Mouse (Mus musculus) kidney, postnatal 10 days (tissue): ENCODE data around the gene Inpp5k.
"Not testable (repeated sequence)": the region's sequence is repeated elsewhere in the genome, so short reads cannot be mapped to it uniquely, and the experiment has no call there.

Source experiments
- DNase-seq: peaks from one replicate; pipeline ENCODE4 v3.0.0; 2021; ENCODE audit warnings: mixed read lengths

The Inpp5k gene

DNA sequence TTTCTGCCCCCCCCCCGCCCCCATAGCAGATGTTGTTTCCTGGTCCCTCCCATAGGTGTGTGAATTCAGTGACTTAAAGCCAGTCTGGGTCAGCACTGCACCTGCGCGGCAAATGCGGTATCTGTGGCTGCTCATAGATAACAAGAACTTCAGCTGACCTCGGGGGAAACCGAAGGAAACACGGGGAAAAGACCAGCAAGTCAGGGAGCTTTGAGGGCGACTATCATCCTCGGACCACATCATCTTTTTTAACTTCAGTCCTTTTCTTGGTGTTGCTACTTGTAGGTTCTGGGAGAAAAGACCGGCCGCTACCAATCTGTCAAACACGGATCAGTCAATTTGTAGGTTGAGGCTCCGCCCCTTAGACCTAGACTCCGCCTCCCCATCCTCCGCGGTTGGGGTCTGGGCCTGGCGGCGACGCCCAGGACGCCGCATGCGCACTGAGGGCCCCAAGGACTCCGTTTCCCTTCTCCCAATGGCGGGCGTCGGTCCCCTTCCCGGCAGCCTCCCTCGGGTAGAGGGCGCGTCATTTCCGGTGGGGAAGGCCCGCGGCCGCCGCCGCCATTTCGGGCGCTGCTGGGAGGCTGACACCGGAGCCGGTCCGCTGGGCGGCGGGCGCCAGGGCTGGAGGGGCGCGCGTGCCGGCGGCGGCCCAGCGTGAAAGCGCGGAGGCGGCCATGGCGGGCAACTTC lies 48.1 kb downstream of the Inpp5k start, which contains the start of gene Crk:
Crk (plus strand) TSS at position 513 of the 692 bp plus-strand sequence.
- peak; percentile 99 for DNase-seq

DNA sequence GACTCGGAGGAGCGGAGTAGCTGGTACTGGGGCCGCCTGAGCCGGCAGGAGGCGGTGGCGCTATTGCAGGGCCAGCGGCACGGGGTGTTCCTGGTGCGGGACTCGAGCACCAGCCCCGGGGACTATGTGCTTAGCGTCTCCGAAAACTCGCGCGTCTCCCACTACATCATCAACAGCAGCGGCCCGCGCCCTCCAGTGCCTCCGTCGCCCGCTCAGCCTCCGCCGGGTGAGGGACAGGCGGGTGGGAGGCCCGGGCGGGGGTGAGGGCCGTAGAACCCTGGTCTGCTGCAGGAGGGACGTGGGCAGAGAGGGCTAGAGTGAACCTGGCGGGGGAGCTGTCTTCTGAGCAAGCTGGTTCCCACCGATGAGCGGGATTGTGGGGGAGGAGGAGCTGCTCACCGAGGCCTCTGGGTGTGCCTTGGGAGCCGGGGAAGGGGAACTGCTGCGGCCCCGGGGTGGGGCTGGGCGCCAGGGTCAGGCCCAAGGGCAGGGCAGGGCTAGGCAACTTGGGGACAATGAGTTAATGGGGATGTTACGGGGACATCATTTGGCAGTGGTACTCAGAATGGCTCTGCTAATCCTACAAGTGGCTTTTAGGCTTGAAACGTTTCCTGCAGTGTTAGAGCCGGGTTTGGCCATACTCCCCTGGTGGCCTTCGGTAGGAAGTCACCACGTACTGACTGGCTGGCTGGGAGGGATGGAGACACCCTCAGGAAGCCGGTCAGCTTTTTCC lies 48.8 kb downstream of the Inpp5k start:
- DNase-seq, result peak; percentile 72

DNA sequence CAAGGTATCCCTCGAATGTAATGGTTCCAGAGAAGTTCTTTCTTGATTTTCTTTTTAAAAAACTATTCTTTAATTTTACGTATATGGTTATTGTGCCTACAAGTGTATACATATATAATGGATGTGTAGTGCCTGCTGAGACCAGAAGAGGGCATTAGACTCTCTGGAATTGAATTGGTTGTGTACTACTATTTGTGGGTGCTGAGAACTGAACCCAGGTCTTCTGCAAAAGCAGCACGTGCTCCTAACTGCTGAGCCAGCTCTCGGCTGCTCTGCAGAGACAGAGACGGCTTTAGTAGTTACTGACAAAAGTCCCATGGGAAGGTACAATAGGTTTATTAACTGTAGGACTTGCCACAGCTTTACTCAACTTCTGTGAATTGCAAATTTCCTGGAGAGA lies 53.7 kb downstream of the Inpp5k start:
- no peak for DNase-seq

DNA sequence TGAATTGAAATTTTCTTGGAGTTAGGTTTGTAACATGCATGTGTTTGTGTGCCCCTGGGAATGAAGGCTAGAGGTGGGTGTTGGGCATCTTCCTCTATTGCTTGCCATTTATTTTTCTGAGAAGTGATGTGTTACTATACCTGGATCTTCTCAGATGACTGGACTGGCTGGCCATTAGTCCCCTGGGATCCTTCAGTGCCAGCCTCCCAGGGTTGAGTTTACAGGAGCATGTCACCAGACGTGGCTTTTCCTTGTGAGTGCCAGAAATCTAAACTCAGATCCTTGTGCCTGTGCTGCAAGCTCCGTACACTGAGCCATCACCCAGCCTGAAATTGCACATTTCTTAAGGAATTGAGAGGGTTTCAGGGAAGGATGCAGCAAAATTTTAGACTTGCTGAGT lies 54.2 kb downstream of the Inpp5k start:
- DNase-seq, result no peak

DNA sequence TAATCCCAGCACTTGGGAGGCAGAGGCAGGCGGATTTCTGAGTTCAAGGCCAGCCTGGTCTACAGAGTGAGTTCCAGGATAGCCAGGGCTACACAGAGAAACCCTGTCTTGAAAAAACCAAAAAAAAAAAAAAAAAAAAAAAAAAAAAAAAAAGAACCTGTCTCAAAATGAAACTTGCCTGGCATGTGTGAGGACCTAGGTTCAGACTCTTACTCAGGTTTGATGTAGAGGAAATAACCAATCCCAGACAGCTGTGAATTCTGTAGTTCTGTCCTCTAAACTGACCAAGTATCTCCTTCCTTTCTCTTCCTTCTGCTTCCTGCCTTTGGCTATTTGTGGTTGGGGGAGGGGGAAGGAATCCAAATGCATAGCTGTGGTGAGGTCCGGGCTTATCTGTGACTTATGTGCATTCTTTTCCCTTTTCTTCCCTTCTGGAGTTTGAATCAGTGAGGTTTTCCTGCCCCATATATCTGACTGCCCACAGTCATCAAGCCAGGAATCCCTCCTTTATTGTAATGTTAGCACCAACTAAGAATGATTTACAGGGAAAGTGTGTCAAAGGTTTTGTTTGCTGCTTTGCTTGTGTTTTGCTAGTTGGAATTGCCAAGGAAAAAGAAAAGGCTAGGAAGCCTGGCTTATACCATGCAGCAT lies 56.7 kb downstream of the Inpp5k start:
- DNase-seq, result peak; percentile 51

DNA sequence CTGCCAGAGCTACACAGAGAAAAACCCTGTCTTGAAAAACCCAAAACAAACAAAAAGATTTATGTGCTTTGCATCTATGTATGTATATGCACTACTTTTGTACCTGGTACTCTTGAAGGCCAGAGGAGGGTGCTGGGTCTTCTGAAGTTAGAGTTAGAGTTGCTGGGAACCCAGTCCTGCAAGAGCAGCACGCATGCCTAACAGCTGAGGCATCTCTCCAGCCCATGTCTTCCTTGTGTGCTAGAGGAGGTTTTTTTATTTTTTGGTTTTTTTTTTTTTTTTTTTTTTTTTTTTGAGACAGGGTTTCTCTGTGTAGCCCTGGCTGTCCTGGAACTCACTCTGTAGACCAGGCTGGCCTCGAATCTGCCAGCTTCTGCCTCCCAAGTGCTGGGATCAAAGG lies 57.3 kb downstream of the Inpp5k start:
- DNase-seq, result no peak

DNA sequence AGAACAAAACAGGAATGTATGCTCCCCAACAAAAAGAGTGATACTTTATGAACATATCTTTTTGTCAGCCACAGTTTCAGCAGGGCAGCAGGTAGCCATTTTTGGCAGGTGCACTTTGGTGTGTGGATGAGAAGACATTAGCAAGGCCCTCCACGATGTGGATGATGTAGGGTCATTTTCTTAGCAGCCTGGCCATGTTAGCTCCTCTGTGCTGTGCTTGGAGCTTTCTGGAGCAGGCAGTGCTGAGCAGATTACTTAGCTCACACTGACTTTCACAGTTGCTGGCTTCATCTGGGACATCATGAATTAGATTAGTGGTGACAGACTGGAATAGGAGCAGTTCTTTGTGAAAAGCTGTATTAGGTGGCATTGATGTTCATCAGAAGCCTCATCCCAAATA lies 59.2 kb downstream of the Inpp5k start:
- no peak for DNase-seq

DNA sequence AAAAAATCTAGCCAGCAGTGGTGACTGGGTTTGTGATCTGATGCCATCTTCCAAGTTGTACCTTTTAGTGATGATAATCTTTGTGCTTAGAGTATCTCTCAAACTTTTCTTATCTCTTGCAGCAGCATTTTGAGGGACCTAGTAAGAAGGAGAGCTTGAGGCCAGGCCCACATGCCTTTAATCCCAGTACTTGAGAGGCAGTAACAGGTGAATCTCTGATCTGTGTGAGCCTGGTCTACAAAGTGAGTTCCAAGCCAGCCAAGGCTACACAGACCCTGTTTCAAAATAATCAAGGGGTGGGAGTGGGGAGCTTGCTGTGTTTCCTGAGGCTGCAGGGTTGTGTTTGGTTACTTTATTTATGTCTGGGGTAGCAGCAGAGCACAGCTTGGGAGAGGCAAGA lies 60.3 kb downstream of the Inpp5k start:
- no peak for DNase-seq

DNA sequence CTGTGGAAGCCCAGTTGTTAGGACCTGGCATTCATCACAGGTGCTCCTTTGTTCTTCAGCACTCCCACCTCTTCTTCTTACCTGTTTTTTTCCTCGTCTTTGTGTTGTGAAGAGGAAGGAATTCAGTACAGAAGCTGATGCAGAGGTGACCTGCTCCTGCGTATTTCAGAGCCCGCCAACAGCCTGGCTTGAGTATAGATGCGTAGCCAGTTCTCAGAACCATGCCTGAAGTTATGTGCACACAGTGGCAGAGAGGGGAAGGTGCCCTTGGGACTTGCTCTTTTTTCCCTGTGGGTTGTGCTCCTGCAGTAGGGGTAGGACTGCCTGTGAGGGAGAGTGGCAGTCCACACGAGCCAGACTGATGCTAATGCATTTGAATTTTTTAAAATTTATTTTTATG lies 62.8 kb downstream of the Inpp5k start:
- no peak for DNase-seq

DNA sequence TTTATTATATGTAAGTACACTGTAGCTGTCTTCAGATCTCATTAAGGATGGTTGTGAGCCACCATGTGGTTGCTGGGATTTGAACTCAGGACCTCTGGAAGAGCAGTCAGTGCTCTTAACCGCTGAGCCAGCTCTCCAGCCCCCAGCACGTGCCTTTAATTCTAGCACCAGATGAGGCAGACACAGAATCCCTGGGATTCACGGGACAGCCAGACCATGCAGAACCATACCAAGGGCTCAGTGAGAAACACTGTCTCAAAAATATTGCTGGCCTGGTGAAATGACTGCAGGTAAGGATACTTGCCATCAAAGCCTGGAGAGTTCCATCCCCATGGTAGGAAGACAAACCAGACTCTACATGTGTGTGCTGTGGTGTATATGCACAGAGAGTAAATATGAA lies 66.7 kb downstream of the Inpp5k start:
- not testable (repeated sequence) for DNase-seq
